Mouse (Mus musculus) embryo, embryonic 10.5 days (tissue): ENCODE measurements at regions not wholly inside any gene's neighbourhood (a gene's known extent, or its start where the extent isn't known, plus 50 kb on each side); places are given as distances from the start of the nearest gene placed in this dataset.
"Not testable (repeated sequence)": the region's sequence is repeated elsewhere in the genome, so short reads cannot be mapped to it uniquely, and the experiment has no call there.

Experiments used
- DNase-seq: peaks from one replicate; pipeline ENCODE4 v3.0.0-alpha.2; 2015; ENCODE audit warnings: low spot score

DNA sequence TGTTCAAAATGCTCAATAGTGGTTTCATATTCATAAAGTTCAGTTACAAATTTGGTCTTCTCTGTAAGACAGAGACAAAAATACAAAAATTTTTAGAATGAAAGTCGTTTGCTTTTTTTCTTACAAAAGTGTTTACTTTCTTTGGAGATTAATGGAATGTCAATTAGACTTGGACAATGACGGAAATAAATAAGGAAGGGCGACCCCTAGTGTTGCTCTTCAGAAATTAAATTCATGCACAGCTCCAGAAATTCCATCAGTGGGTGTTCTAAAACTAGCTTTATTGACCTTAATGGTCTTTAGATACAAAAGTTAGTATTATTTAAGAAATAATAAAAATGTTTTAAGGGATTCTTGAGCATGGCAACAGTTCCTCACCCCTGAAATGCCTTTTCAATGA, 141.8 kb upstream of the Lama2 start:
- DNase-seq = peak; percentile 75

- no peak for DNase-seq
Observed at GRCm38 (mm10) chr10:27802368-27802767, 182.8 kb upstream of the Lama2 start.

DNA sequence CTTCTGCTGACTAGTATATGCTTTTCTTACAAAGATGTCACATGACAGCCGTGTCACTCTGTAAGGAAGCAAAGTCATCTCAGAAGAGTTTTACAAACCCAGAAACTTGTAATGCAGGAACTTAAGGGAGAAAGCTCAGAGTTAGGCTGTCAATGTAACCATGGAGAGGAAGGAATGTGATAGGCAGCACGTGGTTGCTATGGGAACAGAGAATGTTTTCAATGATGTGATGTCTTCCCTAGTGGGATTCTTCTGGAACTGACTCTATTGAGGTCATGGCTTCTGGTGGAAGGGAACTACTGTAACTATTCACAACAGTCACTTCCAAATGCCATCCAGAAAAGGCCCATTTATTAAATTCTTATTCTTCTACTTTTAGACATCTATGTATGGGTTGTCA, 190.0 kb upstream of the Lama2 start:
- peak; percentile 17 for DNase-seq

- not testable (repeated sequence) for DNase-seq
Observed at GRCm38 (mm10) chr10:27825671-27826070, 206.1 kb upstream of the Lama2 start.

- no peak for DNase-seq
Observed at GRCm38 (mm10) chr10:27828346-27828745, 208.8 kb upstream of the Lama2 start.

GRCm38 (mm10) chr10:27838666-27839065, 219.1 kb upstream of the Lama2 start:
- DNase-seq = no peak

DNA sequence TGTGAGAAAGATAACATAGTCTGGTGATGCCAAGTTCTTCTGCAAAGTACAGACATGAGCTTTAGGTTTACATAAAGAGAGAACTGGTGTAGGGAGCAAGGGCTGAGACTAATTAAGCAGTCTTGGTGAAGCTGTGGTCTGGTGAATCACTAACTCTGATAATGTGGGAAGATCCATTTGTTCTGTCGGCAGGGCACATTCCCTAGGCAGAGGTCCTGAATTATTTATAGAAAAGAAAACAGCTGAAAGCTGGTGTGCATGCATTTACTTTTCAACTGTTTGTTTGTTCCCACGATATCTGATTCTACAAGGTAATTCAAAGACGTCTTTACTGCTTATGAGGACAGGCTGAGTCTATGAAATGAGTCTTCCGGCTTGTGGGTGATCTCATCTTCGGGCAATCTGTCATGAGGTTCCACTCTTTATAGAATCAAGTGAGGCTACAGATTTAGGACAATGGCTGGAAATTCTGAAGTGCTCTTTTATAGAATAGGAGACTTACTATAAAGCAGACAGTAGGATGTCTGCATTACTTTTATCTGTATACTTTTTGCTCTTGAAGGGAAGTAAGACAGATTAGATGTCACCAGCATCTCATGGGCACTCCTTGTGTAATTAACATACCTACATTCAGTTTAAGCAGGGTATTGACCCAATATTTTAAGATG, 221.6 kb upstream of the Lama2 start:
- DNase-seq = no peak

GRCm38 (mm10) chr10:27843010-27843409, 223.5 kb upstream of the Lama2 start:
- no peak for DNase-seq

DNA sequence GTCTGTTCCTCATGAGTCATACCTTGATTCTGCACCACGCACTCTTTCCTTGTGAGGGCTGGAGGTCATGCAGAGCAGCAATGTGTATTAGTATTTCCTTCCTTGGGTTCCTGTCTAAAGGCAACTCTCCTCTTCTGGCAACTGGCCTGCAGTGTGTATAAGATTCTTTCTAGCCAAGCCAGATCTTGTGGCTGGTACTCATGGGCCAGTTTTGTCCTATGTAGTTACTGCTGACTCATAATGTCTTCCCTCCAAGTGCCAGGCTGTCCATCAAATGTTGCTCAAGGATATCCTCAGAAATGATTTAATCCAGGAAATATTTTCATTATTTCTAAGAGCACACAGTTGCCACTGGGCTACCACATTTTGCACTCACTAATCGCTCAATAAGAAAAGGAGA, 211.0 kb upstream of the Ptprk start:
- no peak for DNase-seq

- DNase-seq = no peak
Observed at GRCm38 (mm10) chr10:27880867-27881266, 193.8 kb upstream of the Ptprk start.

GRCm38 (mm10) chr10:27891778-27892512, 182.7 kb upstream of the Ptprk start:
- peak; percentile 27 for DNase-seq

DNA sequence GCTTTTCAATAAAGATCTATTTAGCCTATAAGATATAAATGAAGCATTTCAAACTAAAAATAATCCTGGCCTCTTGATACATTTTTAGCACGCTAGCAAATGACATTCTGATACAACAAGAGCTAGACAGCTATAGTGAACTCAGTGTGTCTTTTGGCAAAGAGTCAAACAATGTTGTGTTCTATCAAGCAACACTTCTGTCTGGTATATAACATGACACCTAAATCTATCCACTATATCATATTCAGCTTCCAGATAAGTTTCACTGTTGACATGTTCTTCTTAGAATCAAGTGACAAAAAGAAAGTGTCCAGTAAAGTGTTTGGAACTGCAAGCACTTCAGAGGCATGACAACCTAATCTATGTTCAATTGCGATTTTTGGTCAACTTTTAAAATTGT, 158.2 kb upstream of the Ptprk start:
- DNase-seq = no peak

DNA sequence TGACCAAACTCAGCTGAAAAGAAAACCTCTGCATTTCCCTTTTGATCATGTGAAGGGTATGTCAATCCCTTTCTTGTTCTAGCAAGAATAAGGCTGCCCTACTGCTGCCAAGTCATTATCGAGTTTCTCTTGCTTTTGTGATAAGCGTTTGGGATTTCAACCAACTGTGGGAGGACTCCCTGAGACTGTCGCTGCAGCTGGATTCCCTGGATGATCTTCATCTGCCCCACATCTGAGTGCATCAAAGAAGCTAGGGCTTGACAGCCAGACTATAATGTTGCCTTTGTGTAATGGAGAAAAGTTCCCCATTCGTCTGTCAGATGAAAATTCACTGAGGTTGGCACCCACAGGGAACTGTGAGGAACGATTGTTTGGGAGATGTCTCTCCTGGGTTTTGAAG, 147.4 kb upstream of the Ptprk start:
- no peak for DNase-seq

DNA sequence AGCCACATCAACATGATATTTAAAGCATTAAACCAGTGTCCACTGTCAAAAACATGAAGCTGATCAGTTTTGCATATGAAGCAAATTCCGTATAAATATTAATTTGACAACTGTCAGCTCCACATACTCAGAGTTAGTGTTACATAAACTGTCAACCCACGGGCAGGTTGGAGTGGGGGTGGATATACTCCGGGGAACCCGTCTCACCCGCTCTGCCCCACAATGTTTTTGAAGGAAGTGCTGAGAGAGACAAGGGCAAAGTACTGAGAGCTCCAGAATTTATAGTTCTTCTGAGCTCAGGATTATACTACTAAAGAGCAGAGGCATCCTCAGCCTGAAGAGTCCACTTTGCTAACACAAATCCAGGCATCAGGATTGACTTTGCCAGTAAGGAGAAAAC, 132.5 kb upstream of the Ptprk start:
- DNase-seq = no peak

- DNase-seq = no peak
Observed at GRCm38 (mm10) chr10:27949127-27949526, 125.5 kb upstream of the Ptprk start.

DNA sequence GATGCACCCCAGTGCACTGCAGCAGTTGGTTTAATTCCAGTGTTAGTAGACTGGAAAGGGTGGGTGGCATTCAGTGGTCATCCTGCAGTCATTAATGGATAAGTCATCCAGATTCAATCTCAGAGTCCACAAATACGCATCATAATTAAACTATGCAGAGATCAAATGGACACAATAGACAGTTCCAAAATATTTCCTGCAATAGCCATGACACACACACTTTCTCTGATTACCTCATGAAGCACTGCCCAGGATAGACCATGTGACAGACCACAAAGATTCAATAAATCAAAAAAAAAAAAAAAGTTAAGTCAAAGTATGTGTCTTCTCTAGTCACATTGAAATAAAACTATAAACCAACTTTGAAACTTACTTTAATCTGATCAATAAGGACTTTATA, 106.4 kb upstream of the Ptprk start:
- no peak for DNase-seq

- no peak for DNase-seq
Observed at GRCm38 (mm10) chr10:27984047-27984446, 90.6 kb upstream of the Ptprk start.

- DNase-seq = no peak
Observed at GRCm38 (mm10) chr10:27985068-27985467, 89.6 kb upstream of the Ptprk start.

DNA sequence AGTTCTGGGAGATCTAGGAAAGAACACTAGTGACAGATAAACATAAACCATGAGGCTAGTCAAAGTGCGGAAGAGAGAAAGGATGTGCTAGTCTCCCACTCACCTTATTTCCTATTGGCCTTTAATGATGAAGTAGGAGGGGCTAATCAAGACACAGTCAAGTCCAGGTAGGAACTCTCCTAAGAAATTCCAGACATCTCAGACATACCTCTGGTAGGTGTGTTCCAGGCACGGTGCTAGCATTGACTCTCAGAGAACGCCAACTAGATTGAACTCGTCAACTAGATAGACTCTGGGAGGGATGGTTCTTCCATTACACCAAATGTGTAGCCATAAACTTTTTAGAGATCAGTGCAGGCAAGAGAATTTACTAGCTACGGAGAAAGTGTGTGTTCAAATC, 87.6 kb upstream of the Ptprk start:
- DNase-seq = no peak

DNA sequence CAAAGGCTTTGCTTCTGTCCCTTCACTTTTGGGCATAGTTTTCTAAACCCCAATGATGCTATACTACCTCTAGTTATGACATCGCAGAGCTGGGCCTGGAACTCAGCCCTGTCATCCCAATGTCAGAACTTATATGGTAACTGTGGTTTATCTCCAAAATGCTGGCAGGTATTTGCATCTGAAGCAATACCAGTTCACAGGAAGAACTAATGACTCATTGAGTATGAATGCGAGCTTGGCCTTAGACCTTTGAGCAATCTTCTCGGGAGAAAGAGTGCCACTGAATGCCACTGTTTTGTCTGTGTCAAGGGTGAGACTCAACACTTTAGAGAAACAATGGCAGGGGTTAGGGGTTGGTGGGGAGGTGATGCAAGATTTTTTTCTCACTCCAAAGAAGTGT, 86.6 kb upstream of the Ptprk start:
- DNase-seq = no peak

DNA sequence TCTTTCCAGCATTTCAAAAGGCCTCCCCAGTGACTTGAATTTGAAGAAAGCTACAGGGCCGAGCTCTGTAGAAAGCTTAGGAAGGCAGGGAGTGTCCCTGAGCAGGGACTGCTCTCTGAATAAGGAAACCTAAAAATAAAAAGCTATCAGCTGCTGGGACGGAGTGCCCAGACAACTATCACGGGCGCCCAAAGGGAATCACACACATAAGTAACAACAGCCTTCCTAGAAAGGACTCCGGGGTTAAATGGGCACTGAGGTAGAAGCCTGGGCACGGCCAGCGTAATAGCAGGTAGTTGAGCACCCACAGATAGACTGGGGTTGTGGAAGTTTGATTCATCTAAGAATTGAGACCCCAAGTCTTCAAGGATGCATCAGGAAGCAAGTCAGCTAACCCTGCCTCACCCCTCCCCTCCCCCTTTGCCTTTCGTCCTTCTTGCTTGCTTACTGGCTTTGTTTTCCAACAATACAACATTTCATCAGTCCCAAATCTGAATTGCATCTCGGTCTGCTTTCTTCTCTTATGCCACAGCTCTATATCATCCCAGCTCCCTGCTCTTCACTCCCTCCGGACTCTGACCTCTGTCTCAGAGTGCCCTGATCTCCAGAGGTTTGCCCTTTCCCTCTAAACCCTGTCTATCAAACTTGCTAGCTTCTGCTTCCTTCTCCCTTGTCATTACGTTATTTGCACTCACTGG, 84.1 kb upstream of the Ptprk start:
- peak; percentile 33 for DNase-seq

- no peak for DNase-seq
Observed at GRCm38 (mm10) chr10:27991057-27991365, 83.6 kb upstream of the Ptprk start.

DNA sequence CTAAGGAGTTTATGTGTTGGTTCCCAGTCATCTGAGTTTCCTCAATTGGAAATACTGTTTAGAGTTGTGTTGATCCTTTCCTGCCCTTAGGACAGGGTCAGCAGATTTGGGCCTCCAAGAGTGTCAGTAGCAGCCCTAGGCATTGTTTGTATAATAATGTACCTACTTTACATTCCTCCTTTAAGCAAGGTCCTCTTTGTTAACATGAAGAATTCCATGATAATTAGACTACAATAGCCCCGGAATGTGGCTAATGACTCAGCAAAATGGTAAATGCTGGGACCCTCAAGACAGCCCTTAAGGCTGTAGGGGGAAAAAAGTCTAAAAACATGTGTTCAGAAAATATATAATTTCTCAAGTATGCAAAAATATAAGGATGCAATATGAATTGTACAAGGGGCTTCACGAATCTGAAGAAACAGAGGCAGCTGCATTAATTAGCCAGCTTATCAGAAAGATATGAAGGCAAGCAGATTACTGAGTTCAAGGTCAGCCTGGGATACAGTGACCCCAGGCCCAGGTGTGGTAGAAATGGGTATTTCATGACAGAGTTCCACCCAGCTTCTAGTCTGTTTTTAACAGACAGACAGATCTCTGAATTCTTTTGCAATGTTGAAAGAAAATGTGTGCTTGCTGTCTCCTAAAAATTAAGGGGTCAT, 80.1 kb upstream of the Ptprk start:
- no peak for DNase-seq
